Mouse (Mus musculus) cortical plate, adult 2 months (tissue): Measurements from ENCODE around the gene Ccdc155. TPM values are rescaled to one million over a fixed set of nuclear protein-coding genes. Genes with fewer than 3 reads are reported as not detected.

Experiments used
- H3K27ac ChIP-seq: fragments of 200-500 bp; 2 replicates; pipeline ENCODE4 v1.5.1; 2012; ENCODE audit warnings: low read length, control low read depth, inconsistent platforms; ENCODE audit not compliant: insufficient read depth
- H3K4me1 ChIP-seq: fragments of 200-500 bp; 2 replicates; pipeline ENCODE4 v1.6.1; 2011; ENCODE audit warnings: low read length; ENCODE audit not compliant: control insufficient read depth, insufficient read depth
- H3K4me3 ChIP-seq: fragments of 200-500 bp; 2 replicates; pipeline ENCODE4 v1.5.1; 2011; ENCODE audit warnings: mild to moderate bottlenecking, low read length, control low read depth; ENCODE audit not compliant: insufficient read depth
- CTCF ChIP-seq: fragments of 200-500 bp; IDR thresholded peaks from 2 replicates; pipeline ENCODE4 v1.5.1; 2011; ENCODE audit warnings: mild to moderate bottlenecking, control low read depth, low read length; ENCODE audit not compliant: insufficient read depth; ENCODE audit errors: extremely low read depth
- POLR2A ChIP-seq: fragments of 200-500 bp; IDR thresholded peaks from 2 replicates; pipeline ENCODE4 v1.6.1; 2011; ENCODE audit warnings: mild to moderate bottlenecking, low read length, control low read depth; ENCODE audit not compliant: insufficient read depth; ENCODE audit errors: extremely low read depth
- polyA plus RNA-seq: library from polyadenylated mRNA; depleted of rRNA; stranded (reverse); fragments of >200 nt; gene quantifications from 2 replicates; pipeline ENCODE4 v1.2.3, GENCODE M21; 2012

The Ccdc155 gene
- polyA plus RNA-seq, 1 experiment: 4.7 TPM

GRCm38 (mm10) chr7:45166950-45167401 lies 37.7 kb downstream of the Ccdc155 start:
- peak overlapping the region; percentile 85 for H3K4me3 ChIP-seq
- H3K27ac ChIP-seq: peak overlapping the region; percentile 93
- TF ChIP-seq CTCF (no peak), POLR2A (peak; percentile 45; the same call in 1 of the 2 replicates)
- H3K4me1 ChIP-seq: peaks cover 4% of the 10 kb centered on the region; the same call in 1 of the 2 replicates

DNA sequence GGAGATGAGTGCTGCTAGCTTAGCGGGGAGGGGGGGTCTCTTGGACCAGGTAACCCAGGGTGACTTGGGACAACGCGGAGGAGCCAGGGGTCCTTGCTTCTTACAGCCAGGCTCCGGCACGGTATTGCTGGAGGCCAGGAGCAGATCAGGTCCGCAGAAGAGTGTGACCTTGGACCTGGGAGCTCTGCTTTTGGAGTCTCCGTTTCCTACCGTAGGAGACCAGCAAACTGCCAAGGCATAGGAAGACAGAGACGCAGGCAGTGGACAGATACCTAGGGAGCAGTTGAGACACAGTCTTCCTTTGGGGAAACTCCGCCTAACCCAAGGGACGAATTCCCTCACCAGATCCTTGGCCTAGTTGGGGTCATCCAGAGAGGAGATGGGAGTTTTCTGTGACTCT lies 39.0 kb downstream of the Ccdc155 start:
- peak overlapping the region; percentile 85 for H3K4me3 ChIP-seq

DNA sequence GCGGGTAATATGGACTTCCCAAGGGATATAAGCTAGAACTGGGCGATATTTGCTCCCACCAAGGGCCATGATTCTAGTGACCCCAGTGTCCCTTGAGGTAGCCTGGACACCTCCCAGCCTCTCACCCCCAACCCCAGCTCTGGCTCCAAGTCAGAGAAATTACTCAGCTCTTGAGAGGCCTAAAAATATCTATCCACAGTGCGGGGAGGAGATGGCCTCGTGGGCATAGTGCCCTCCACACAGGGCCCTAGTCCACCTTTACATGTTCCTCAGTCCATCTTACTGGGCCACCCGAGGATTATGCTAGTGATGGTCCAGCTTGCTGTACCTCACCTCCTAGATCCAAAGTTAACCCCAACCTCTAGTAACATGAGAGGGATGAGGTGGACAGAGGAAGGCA lies 39.9 kb downstream of the Ccdc155 start:
- peaks cover 4% of the 10 kb centered on the region; the same call in 1 of the 2 replicates for H3K4me1 ChIP-seq
- TF ChIP-seq POLR2A (peak; percentile 25; the same call in 1 of the 2 replicates), CTCF (no peak)
- peak overlapping the region; percentile 85 for H3K4me3 ChIP-seq
- peak overlapping the region; percentile 81 for H3K27ac ChIP-seq

More for the DNA sequence above, 39.0 kb downstream of the Ccdc155 start:
- TF ChIP-seq CTCF: no peak
- no peak for TF ChIP-seq POLR2A
- peak overlapping the region; percentile 90 for H3K27ac ChIP-seq
- H3K4me1 ChIP-seq: peaks cover 4% of the 10 kb centered on the region; the same call in 1 of the 2 replicates

- Histone ChIP-seq H3K27ac (peak within 1 kb of the TSS; percentile 81), H3K4me3 (peak within 1 kb of the TSS; percentile 85), H3K4me1 (peaks cover 4% of the 10 kb centered on the region; the same call in 1 of the 2 replicates)
- TF ChIP-seq CTCF: no peak
- TF ChIP-seq POLR2A: peak; percentile 66; the same call in 1 of the 2 replicates
Observed at GRCm38 (mm10) chr7:45163735-45164490, 40.8 kb downstream of the Ccdc155 start, which contains the start of gene Slc17a7. Gene Slc17a7, plus strand, starts transcription at chr7:45163949.

DNA sequence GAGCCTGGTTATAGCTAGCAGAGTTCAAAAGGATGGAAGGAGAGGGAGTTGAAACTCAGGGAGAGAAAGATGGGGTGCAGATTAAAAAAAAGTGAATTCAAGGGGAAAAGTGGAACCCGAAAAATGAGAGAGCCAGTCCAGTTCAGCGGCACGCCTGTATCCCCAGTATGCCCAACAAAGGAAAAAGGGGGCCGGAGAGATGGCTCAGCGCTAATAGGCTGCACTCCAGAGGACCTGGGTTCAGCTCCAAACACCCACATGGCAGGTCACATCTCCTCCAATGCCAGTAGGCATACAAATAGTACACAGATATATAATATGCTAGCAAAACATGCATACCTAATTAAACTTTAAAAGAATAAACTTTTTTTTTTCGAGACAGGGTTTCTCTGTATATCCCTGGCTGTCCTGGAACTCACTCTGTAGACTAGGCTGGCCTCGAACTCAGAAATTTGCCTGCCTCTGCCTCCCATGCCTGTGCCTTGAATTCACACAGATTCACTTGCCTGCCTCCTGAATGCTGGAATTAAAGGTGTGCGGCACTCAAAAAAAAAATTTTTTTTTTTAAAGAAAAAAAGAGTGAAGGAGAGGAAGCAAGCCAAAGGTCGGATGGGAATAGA lies 41.6 kb downstream of the Ccdc155 start:
- TF ChIP-seq CTCF (no peak), POLR2A (no peak)
- peak overlapping the region; percentile 85; the same call in 1 of the 2 replicates for H3K4me3 ChIP-seq
- H3K27ac ChIP-seq: peak overlapping the region; percentile 18; the same call in 1 of the 2 replicates
- H3K4me1 ChIP-seq: peaks cover 2% of the 10 kb centered on the region; the same call in 1 of the 2 replicates

GRCm38 (mm10) chr7:45162551-45162950 lies 42.1 kb downstream of the Ccdc155 start:
- TF ChIP-seq CTCF (no peak), POLR2A (peak; percentile 30; the same call in 1 of the 2 replicates)
- H3K4me1 ChIP-seq: peaks cover 2% of the 10 kb centered on the region; the same call in 1 of the 2 replicates
- H3K4me3 ChIP-seq: peak overlapping the region; percentile 6; the same call in 1 of the 2 replicates
- no peak overlapping the region for H3K27ac ChIP-seq

- Histone ChIP-seq H3K4me3 (peak overlapping the region; percentile 6; the same call in 1 of the 2 replicates), H3K4me1 (peaks cover 2% of the 10 kb centered on the region; the same call in 1 of the 2 replicates), H3K27ac (no peak overlapping the region)
- TF ChIP-seq CTCF (peak; percentile 67), POLR2A (peak; percentile 33; the same call in 1 of the 2 replicates)
Observed at GRCm38 (mm10) chr7:45161612-45162473, 42.8 kb downstream of the Ccdc155 start.

GRCm38 (mm10) chr7:45160866-45161265 lies 43.8 kb downstream of the Ccdc155 start:
- H3K4me1 ChIP-seq: peaks cover 2% of the 10 kb centered on the region; the same call in 1 of the 2 replicates
- H3K27ac ChIP-seq: no peak overlapping the region
- H3K4me3 ChIP-seq: no peak overlapping the region
- no peak for TF ChIP-seq POLR2A
